Mouse (Mus musculus) layer of hippocampus, adult 6 months (tissue): ENCODE data around the gene Nsfl1c. TPM values are rescaled to one million over a fixed set of nuclear protein-coding genes. Genes with fewer than 3 reads are reported as not detected.

Experiments used
- long read RNA-seq, 2 experiments: library from polyadenylated mRNA; unstranded; transcript quantifications; one replicate each; pipeline ENCODE4 v2.0.0; 2019 to 2020
- polyA plus RNA-seq: library from polyadenylated mRNA; unstranded; fragments of <200 nt; fragmentation: Nextera tagmentation; gene quantifications from 2 replicates; pipeline ENCODE4 v1.2.3, GENCODE M21; 2021

Gene Nsfl1c
- polyA plus RNA-seq = 82.5 and 97.2 TPM in 2 replicates
- long read RNA-seq, experiment 1, transcript Nsfl1c-201 (9 exons, 1,364 nt) = major isoform, 106 of 116 reads
- long read RNA-seq, experiment 1, partial matches to known transcripts = 5 of 116 reads
- long read RNA-seq, experiment 1, other reads (novel, unspliced or antisense) = 0 of 116 reads
- long read RNA-seq, experiment 2, transcript Nsfl1c-201 (9 exons, 1,364 nt) = major isoform, 311 of 328 reads
- long read RNA-seq, experiment 2, partial matches to known transcripts = 4 of 328 reads
- long read RNA-seq, experiment 2, other reads (novel, unspliced or antisense) = 12 of 328 reads

GRCm38 (mm10) chr2:151494035-151494803, at the start of gene Nsfl1c:
TSS of gene Nsfl1c (plus strand) at chr2:151494182.

GRCm38 (mm10) chr2:151476053-151476452, 17.9 kb upstream of the Nsfl1c start, which contains the start of gene 4921509C19Rik:
TSS of gene 4921509C19Rik (minus strand) at chr2:151476153.

GRCm38 (mm10) chr2:151542323-151543062, 48.5 kb downstream of the Nsfl1c start, which contains the start of gene Fkbp1a:
TSS of gene Fkbp1a (plus strand) at chr2:151542483.

Other genes starting within 250 kb of the Nsfl1c start
- gene 4921509C19Rik, start 18.0 kb upstream of the Nsfl1c start, polyA plus RNA-seq = not detected in 2 replicates
- 1,292 and 1,361 TPM in 2 replicates for gene Fkbp1a, start 48.3 kb downstream of the Nsfl1c start, polyA plus RNA-seq
- 2.2 TPM in 2 replicates for gene Sdcbp2, start 78.4 kb downstream of the Nsfl1c start, polyA plus RNA-seq
- 75.6 and 102 TPM in 2 replicates for gene Snph, start 138.4 kb downstream of the Nsfl1c start, polyA plus RNA-seq
- gene Rad21l, start 174.4 kb downstream of the Nsfl1c start, polyA plus RNA-seq = 0.14 and 0.16 TPM in 2 replicates
- 6.7 and 7.1 TPM in 2 replicates for gene Tmem74b, start 207.8 kb downstream of the Nsfl1c start, polyA plus RNA-seq